Mouse (Mus musculus): Measurements from ENCODE around the gene Susd1.
"Not testable (repeated sequence)": the region's sequence is repeated elsewhere in the genome, so short reads cannot be mapped to it uniquely, and the experiment has no call there.

The Susd1 gene

DNA sequence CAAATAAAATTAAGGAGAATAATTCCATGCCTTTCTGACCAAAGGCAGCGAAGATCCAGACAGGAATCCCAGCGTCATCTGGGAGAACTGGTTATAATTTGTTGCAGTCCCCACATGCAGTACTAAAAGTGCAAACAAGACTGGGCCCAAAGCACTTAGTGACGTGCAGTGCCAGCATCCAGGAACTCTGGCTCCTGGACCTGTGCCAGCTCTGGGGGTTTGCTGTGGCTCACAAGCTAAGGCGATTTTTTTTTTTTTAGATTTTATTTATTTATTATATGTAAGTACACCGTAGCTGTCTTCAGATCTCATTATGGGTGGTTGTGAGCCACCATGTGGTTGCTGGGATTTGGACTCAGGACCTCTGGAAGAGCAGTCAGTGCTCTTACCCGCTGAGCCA lies 152.1 kb downstream of the Susd1 start:
- DNase-seq (ENCODE audit: low read depth, low spot score) = not testable (repeated sequence)

DNA sequence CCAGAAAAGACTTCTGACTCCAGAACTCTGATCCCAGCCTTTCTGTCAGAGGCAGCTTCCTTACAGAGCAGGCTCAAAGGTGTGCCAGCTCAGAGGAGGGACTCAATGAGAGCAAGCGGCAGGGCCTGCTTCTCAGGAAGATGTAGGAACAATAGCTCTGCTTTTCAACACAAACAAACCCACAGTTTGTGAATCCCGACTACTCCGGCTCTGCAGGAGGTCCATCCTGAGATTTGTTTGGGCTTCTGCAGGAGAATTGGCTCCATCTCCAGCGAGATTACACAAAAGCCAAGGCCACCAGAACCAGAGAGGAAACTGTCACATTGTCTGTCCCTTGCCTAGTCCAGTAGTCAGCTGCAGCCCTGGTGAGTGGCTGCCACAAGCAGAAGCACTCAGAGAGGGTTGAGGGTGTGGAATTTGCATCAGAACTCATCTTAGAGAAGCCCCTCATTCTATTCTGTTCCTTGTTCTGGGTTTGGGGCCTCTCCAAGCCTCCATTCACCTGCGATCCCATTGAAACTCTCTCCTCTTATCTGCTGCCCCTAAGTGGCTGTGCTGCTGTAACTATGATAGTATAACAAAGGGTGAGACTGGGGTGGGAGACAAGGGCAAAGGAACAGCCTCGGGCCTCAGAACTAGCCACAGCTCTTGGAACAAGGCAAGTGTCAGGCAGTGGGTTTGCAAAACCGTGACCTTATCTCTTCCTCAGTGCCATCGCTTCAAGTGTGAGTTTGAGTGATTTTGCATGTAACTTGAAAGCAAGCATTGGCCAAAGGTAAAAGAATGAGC lies 155.5 kb downstream of the Susd1 start:
- DNase-seq (ENCODE audit: low read depth, low spot score) = no peak

- no peak for DNase-seq (ENCODE audit: low read depth, low spot score)
Observed at GRCm38 (mm10) chr4:59282137-59282536, 156.3 kb downstream of the Susd1 start.

DNA sequence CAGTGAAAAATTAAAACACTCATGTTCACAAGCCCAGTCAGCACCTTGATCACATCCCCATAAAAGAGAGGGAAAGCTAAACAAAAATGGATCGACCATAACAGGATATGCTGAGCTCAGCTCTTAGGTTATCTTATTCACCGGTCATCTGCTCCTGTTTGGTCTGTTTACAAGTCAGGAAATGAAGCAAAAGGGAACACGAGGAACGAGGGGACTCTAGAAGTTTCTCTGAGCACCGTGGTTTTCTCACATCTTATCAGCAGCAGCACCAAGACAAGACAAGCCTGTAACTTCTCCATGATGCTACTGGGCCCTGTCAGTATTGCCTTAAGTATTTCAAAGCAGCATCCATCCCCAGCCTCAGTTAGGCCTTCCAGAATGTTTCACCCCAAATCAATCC lies 157.6 kb downstream of the Susd1 start:
- no peak for DNase-seq (ENCODE audit: low read depth, low spot score)

GRCm38 (mm10) chr4:59279111-59279510 lies 159.3 kb downstream of the Susd1 start:
- DNase-seq (ENCODE audit: low read depth, low spot score) = no peak

- DNase-seq (ENCODE audit: low read depth, low spot score) = no peak
Observed at GRCm38 (mm10) chr4:59278410-59278809, 160.0 kb downstream of the Susd1 start.

DNA sequence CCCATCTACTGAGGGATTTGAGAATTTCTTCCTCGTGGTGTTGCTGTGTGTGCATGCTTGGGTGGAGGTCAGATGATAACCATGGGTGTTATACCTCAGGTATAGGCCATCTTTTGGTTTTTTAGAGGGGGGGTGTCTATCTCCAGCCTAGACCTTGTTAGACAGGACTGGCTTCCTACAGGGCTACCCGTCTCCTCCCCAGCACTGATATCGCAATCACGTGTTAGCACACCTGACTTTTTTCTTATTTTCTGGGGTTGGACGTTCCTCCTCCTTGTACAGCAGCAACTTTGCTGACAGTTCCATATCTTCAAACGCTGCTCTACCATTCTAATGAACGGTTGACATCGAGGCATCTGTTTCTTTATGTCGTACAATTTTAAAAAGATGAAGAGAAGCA lies 160.5 kb downstream of the Susd1 start:
- DNase-seq (ENCODE audit: low read depth, low spot score) = no peak

DNA sequence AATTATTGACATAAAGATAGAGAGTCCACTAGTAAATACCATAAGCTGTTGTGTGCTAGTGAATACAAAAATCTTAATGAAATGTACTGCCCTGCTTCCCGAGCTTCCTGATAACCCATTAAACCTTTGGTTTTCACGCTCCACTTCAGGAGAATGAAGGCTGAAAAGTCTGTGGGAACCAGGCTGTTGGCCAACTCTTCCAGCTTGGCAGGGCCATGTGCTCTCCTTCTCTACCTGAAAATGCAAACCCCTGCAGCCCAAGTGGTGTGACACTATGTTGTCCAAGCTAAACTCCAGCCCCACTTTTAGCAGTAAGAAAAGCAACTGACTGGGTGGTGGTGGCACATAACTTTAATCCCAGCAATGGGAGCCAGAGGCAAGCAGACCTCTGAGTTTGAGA lies 162.5 kb downstream of the Susd1 start:
- no peak for DNase-seq (ENCODE audit: low read depth, low spot score)

- no peak for DNase-seq (ENCODE audit: low read depth, low spot score)
Observed at GRCm38 (mm10) chr4:59275494-59275893, 162.9 kb downstream of the Susd1 start.

DNA sequence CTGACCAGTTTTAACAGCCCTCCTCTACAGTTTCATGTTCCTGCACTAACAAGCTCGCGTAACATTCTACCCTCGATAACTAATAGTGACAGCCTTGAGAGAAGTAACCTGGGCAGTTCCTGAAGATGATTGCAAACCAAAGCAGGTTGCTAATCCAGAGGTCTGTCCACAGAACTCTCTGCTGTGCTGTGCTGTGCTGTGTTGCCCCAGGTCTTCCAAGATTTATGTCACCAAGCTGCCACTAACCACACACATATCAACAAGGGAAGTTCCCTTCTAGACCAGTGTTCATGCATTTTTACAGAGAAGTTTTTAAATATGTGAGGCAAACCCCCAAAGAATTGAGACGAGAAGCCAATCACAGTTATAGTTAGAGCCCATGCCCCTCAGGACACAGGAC lies 164.3 kb downstream of the Susd1 start:
- DNase-seq (ENCODE audit: low read depth, low spot score) = no peak

- no peak for DNase-seq (ENCODE audit: low read depth, low spot score)
Observed at GRCm38 (mm10) chr4:59273342-59273741, 165.1 kb downstream of the Susd1 start.

- DNase-seq (ENCODE audit: low read depth, low spot score) = no peak
Observed at GRCm38 (mm10) chr4:59265631-59266030, 172.8 kb downstream of the Susd1 start.

DNA sequence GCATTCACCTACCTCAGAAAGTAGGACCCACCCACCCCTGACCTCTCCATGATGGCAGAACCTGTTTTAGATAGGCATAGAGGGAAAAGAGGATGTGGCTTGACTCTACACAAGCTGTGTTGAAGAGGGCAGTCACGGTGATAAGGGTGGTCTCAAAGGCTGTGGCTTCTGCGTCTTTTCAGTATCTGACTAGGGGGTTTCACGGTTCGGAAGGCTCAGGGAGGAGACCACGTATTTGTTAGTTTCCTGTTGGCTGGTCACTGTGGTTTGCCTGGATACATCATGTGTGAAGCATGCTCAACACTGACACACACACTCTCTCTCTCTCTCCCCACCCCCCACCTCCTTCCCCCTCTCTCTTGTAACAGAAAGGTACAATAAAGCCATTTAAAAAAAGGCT lies 173.3 kb downstream of the Susd1 start:
- no peak for DNase-seq (ENCODE audit: low read depth, low spot score)
